Mouse (Mus musculus) gastrocnemius, adult 18-20 months (tissue): Measurements from ENCODE around the gene Zfp536. TPM values are rescaled to one million over a fixed set of nuclear protein-coding genes. Genes with fewer than 3 reads are reported as not detected.
A peak's percentile ranks its signal among the peaks of the same experiment; 100 is the strongest.

Experiments used
- DNase-seq: peaks from one replicate; pipeline ENCODE4 v3.0.0; 2021; ENCODE audit warnings: low spot score
- total RNA-seq, 2 experiments: library from RNA; stranded (reverse); gene quantifications; 2 replicates each; pipeline ENCODE4 v1.2.3; 2021

Zfp536 gene
- total RNA-seq, 2 experiments from 2014 or later = 0.98 to 1.2 TPM

GRCm38 (mm10) chr7:37690606-37691005, 82.8 kb downstream of the Zfp536 start:
- no peak for DNase-seq

- DNase-seq = no peak
Measured at GRCm38 (mm10) chr7:37689561-37690305, 83.7 kb downstream of the Zfp536 start.

DNA sequence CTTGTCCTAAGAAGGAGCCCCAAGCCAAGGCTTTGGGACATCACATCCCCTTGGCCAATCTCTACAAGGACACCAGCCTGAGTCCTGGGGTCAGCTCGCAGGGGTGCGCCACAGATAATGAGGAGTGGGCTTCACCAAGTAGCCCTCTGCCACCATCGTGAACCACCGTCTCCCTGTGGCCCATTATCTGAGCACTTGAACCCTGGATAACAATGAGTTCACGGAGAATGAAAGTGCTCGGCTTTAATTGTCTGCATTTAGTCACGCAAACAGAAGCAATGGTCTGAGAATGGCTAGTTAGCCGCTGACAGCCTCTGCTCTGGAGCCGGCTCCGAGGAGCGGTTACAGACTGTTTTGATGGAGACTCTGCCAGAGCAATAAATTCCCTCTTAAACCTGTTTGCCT, 84.3 kb downstream of the Zfp536 start:
- no peak for DNase-seq

GRCm38 (mm10) chr7:37686366-37686765, 87.1 kb downstream of the Zfp536 start:
- no peak for DNase-seq

GRCm38 (mm10) chr7:37685247-37685646, 88.2 kb downstream of the Zfp536 start:
- no peak for DNase-seq

DNA sequence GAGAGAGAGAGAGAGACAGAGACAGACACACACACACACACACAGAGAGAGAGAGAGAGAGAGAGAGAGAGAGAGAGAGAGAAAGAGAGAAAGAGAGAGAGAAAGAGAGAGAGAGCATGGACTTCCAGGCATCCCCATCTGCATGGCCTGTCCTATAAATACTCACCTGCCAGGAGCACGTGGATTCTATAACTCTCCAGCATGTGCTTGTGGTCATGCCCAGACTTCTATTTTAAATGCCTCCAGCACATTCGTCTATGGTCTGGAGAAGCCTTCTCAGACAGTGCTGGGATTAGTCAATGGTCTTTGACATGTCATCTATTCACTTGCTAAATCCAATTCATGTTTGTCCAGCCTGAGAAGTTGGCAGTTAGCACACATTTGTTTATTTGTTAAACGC, 92.1 kb downstream of the Zfp536 start:
- no peak for DNase-seq

DNA sequence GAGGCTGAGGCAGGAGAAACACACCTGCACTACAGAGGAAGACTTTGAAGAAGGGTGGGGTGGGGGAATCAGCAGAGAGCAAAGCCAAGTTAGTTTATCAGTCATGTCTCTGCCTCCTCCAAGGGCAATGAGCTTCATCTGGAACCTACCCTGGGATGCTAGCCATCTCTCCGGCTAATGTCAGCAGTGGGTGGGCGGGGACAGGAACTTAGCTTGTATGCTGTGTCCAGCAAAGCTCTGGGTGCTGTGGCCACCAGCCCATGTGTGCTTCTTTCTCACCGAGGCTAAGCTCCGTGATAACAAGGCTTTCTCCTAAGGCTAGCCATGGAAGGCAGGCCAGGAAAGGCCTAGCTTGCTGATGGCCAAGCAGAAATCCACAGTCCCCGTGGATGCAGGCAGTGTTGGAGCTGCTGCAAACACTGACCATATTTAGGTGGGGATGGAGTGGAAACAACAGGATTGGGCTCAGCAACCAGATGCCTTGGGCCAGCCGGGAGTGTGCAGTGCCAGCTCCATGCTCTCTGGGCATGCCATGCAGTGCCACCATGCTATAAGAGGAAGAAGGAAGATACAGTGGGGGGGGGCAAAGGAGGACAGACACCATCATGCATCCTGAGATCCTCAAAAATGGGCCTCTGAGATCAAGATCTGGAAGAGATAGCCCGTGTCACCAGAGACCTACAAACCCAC, 109.6 kb downstream of the Zfp536 start:
- no peak for DNase-seq

DNA sequence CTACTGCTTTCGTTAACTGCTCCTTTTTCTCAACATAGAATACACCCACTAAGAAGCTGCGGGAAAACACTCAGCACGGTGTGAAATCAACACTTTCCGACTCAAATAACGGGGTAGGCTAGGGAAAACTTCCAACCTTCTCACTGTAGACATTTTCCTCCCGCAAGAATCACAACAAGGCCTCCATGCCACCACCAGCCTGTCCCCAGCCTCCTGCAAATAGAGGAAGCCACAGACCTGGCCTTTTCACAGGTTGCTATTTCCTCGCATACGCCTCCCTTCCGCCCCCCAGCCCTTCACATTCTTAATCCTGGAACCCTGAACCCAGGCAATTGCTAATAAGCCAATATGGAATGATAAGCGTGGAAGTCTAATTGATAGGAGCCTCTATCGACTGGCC, 124.8 kb downstream of the Zfp536 start:
- DNase-seq = no peak

DNA sequence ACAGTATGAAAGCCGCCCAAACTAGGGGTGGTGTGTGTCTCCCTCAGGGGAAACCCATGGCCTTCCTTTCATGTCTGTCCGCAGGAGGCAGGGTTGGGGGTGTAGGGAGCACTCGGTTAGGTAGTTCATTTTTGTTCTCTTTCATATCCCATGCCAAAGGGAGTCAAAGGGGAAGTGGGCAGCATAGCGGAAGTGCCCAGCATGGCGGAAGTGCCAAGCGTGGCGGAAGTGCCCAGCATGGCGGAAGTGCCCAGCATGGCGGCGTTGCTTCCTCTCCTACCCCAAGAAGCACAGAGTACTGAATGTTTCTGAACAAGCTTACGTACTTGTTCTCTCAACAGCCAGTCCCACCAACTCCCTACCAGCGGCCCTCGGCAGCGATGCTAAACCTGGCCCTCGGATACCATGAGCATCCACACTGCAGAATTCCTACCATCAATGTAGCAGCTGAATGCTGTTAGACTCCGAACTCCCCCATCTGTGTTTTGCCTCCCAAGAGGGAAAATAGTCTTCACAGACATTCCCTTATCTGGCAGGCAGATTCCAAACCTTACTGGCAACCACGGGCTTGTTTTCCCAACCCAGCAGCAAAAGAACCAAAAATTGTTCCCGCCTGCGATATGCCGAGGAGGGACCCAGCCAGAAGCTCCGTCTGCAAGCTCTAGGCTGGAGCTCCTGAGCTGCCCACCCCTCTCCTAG, 125.4 kb downstream of the Zfp536 start:
- DNase-seq = no peak

DNA sequence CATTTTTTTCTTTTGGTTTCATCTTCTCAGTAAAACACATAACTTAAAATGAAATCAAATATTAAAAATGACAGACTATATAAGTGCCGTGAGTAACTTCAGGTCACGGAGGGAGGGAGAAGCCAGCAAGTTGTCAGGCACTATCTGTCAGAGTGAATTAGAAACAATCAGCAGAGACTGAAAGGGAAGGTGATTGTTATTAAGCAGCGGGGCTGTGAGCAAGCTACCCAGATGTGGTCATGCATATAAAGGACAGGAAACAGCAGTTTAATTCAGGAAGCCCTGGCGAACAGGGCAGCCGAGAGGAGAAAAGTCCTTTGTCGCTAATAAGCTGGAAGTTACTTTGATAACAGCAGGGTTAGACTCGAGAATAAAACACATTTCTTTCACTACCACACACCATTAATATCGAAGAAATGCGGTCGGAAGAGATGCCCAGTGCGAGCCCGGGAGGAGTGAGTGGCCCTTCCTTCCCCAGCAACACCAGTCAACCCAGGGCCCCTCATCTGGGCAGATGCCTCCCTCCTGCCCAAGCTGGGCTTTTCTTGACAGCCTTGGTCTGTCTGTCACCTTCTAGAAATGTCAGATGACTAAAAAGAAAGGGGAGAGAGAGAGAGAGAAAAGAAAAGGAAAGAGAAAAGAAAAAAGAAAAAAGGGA, 133.6 kb downstream of the Zfp536 start:
- DNase-seq = no peak

- no peak for DNase-seq
Measured at GRCm38 (mm10) chr7:37634812-37635211, 138.6 kb downstream of the Zfp536 start.

GRCm38 (mm10) chr7:37630410-37630809, 143.0 kb downstream of the Zfp536 start:
- no peak for DNase-seq

DNA sequence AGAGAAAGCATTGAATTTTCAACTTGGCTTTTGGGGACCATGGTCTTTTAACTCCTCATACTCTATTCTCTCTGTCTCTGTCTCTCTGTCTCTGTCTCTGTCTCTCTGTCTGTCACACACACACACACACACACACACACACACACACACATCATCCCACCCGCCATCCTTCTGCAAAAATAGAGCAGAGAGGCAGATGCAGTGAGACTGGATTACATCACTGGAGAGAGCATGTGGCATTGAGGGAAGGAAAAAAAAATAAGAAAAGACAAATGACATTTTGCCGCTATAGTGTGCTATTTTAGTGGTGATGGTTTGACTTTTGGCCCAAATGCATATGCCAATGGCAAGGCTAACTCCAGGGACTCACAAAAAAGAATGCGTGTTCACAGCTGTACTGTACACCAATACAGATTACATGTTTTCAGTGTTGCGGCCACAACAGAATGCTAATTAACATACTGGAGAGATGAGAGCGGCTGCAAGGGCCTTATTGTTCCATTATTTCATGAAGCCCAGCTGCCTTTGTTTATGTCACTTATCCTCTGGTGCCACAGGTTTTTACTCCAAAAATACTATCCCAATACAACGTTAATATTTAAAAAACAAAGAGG, 145.4 kb downstream of the Zfp536 start:
- no peak for DNase-seq

DNA sequence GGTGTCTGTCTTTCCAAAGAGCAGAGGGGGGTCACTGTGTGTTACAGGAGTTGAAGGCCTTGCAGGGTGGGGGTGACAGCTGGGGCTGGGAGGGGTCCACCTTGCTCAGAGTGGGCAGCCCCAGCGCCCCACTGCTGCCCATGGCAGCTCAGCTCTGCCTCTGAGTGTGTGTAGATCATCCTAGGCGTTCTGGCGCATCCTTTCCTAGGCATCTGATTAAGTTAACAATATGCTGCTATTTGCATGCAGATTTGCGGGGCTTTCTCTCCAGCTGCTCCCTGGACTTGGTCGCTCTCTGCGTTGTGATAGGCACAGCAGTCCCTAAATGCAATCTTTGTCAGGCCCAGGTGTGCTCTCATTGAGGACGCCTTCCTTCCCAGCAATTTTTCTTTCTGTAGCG, 147.7 kb downstream of the Zfp536 start:
- DNase-seq = no peak

DNA sequence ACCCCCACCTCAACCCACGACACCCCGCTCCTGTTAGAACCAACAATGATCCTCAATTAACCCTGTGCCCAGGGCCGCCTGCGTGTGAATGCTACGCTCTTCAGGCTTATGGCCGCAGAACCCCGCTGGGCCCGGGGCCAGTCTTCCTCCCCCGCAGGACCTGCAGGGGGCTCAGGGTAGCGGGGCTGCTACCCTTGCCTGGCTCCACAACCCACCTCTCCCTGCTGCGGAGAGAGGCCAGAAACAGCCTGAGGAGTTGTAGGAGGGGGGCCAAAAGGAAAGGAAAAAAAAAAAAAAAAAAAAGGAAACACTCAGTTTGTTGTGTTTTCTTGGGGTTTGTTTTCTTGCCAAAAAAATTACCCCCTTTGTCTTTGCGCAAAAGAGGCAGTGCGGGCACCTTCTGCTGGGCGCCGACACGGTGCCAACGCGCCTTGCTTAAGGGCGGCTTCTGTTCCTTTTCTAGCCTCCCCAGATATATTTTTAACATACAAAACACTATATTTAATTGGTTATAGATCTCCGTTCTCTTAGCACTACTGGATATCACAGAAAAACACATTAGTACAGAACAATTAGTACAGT, 148.6 kb downstream of the Zfp536 start:
- no peak for DNase-seq

DNA sequence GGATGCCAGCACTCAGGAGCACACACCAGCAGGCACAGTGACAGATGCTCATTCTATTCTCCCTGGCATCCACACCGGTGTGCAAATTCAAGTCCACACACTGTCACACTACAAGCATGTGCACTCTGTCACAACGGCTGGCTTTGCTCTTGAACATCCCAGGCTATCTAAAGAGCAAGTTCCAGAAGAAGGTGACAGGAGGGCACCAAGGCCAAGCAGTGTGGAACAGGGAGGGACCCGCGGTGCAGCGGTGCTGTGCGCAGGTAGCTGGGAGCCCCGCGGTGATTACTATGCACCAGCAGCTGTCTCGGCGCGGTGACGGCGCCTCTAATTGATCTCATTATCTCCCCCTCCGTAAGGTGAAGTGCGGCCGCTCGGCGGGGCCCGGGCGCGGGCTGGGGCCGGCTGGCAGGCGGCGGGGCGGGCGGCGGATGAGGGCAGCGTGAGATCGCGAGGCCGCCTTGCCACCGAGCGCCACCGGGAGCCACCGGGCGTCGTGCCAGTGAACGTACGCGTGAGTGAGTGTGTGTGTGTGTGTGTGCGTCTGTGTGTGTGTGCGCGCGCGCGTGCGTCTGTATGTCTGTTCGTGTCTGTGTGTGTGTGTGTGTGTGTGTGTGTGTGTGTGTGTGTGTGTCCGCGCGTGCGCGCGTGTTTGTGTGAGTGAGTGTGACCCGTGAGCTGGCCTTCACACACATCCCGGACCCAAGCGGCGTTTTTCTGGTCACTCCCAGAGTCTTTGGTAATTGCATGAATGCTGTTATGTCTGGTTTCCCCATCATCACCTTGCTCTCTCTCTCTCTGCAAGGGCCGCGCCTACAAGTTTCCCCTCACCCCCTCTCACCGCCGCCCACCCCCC, 149.3 kb downstream of the Zfp536 start:
- DNase-seq = peak; percentile 30

DNA sequence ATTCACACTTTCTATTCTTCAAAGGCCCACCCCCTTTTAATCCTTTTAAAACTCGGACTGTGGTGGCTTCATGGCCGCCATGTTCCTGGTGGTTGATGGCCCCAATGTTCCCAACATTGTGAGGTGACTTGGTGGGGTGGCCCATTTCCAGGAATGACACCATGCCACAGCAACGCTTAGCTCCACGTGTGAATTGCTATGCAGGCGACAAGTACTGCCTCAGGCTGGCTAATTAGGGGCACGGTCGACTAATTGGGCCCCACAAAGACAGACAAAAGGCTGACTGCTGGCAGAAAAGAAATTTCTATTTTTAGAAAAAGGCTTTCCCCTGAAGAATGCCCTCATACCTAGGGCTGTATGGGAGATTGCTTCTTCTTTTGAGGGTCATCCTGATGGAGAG, 154.2 kb downstream of the Zfp536 start:
- DNase-seq = no peak

DNA sequence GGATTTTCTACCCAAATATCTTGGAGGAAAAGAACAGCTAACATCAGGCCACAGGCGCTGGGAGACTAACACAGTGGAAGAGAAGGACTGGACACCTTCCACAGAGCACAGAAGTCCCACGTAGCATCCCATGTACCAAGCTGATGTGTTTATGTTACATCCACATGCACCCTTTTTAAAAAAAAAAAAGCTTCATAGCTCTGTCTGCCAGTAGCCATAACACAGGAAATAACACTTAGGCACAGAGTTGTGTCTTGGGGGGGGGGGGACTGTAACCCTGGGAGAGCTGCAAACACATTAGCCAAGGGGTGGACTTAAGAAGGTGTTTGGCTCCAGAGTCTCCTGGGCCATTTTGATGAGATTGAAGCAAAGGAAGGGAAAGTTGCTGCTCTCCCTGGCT, 155.6 kb downstream of the Zfp536 start:
- no peak for DNase-seq

DNA sequence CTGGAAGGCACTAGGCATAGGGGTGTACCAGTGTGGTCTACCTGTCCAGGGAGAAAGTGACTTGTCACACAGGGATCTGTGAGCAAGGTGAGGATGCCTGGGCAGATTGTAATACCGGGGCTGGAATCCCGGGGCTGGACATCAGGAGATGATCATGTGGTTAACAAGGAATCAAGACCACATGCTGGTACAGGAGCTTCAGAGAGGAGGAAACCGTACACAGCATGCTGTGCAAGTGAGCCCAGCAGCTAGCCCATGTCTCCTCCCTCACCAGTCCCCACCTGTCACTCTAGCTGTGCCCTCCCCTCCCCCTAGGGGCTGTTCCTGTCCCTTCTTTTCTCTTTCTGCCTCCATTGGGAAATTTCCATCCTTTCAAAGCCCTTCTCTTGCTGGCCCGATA, 157.5 kb downstream of the Zfp536 start:
- DNase-seq = no peak

DNA sequence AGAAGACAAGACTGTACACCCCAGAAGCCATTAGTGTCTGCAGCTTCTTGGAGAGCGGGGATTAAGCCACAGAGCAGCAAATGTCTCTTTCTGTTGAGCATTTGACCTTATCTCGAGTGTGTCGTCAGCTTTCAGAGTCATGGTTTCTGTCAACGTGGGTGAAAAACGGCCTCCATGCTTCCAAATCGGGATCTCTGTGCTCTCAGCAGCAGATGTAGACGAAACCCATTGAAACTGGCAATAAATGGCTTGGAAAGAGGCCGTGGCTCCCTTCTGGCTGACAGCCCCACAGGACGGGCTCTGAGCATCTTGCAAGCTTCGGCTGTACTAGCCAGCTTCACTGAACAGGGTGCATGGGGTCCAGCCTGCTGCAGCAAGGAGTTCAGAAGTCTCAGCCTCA, 159.1 kb downstream of the Zfp536 start:
- DNase-seq = no peak
